In genomic region chr6:146997006-146997405, GRCm38 (mm10) we compare ENCODE assay signal across 41 mouse cellular contexts. TPM values are rescaled to one million over a fixed set of nuclear protein-coding genes. Genes with fewer than 3 reads are reported as not detected.
"Had no signal": no experiment of that assay in that cellular context is flagged by ENCODE, and none has a peak within 500 bp of the region (broad histone marks: within the 10 kb centered on the region; RNA-seq: fewer than 3 reads in every experiment).

No protein-coding gene starts in this region.

- ATAC-seq: liver, embryonic 12.5 days; liver, postnatal 0 days; lung, postnatal 0 days; midbrain, embryonic 13.5 days; midbrain, embryonic 15.5 days had no signal

- H3K27ac ChIP-seq: limb, embryonic 10.5 days; limb, embryonic 12.5 days; limb, embryonic 13.5 days; limb, embryonic 15.5 days; liver, embryonic 12.5 days; liver, embryonic 13.5 days; liver, embryonic 14.5 days; liver, embryonic 15.5 days; lung, embryonic 15.5 days; macrophage; midbrain, embryonic 10.5 days; midbrain, embryonic 12.5 days; midbrain, embryonic 13.5 days; midbrain, embryonic 15.5 days; neural tube, embryonic 12.5 days; neural tube, embryonic 13.5 days had no signal

- H3K4me2 ChIP-seq: limb, embryonic 12.5 days; limb, embryonic 13.5 days; limb, embryonic 15.5 days; liver, embryonic 11.5 days; liver, embryonic 12.5 days; liver, embryonic 13.5 days; liver, embryonic 15.5 days; lung, embryonic 14.5 days; lung, embryonic 15.5 days; midbrain, embryonic 12.5 days; midbrain, embryonic 13.5 days; midbrain, embryonic 15.5 days; neural tube, embryonic 12.5 days; neural tube, embryonic 13.5 days had no signal

- H3K4me1 ChIP-seq: limb, embryonic 10.5 days; limb, embryonic 12.5 days; limb, embryonic 15.5 days; liver, embryonic 12.5 days; liver, embryonic 13.5 days; liver, embryonic 15.5 days; lung, embryonic 15.5 days; midbrain, embryonic 10.5 days; midbrain, embryonic 12.5 days; midbrain, embryonic 13.5 days; midbrain, embryonic 15.5 days; neural tube, embryonic 12.5 days; neural tube, embryonic 13.5 days had no signal

- H3K4me3 ChIP-seq: limb, embryonic 10.5 days; limb, embryonic 12.5 days; limb, embryonic 13.5 days; limb, embryonic 15.5 days; liver, embryonic 12.5 days; liver, embryonic 13.5 days; liver, embryonic 15.5 days; lung, embryonic 15.5 days; megakaryocyte, embryonic 14.5 days; midbrain, embryonic 10.5 days; midbrain, embryonic 12.5 days; midbrain, embryonic 13.5 days; midbrain, embryonic 15.5 days; myocyte; neural tube, embryonic 12.5 days; neural tube, embryonic 13.5 days had no signal

- H3K9me3 ChIP-seq: limb, embryonic 10.5 days; limb, embryonic 12.5 days; limb, embryonic 13.5 days; limb, embryonic 15.5 days; liver, embryonic 12.5 days; liver, embryonic 13.5 days; liver, embryonic 15.5 days; lung, embryonic 15.5 days; megakaryocyte, embryonic 14.5 days; midbrain, embryonic 10.5 days; midbrain, embryonic 12.5 days; midbrain, embryonic 13.5 days; midbrain, embryonic 15.5 days; neural tube, embryonic 12.5 days; neural tube, embryonic 13.5 days had no signal

- H3K27me3 ChIP-seq: limb, embryonic 12.5 days; limb, embryonic 13.5 days; limb, embryonic 15.5 days; liver, embryonic 12.5 days; liver, embryonic 13.5 days; liver, embryonic 15.5 days; lung, embryonic 15.5 days; megakaryocyte, embryonic 14.5 days; midbrain, embryonic 12.5 days; midbrain, embryonic 13.5 days; midbrain, embryonic 15.5 days; neural tube, embryonic 12.5 days; neural tube, embryonic 13.5 days had no signal

- H3K36me3 ChIP-seq: midbrain, embryonic 12.5 days; midbrain, embryonic 13.5 days; midbrain, embryonic 15.5 days; neural tube, embryonic 12.5 days; neural tube, embryonic 13.5 days had no signal

- H3K9ac ChIP-seq: limb, embryonic 12.5 days; limb, embryonic 13.5 days; limb, embryonic 15.5 days; liver, embryonic 12.5 days; liver, embryonic 13.5 days; liver, embryonic 14.5 days; liver, embryonic 15.5 days; liver, postnatal 0 days; lung, embryonic 14.5 days; lung, embryonic 15.5 days; midbrain, embryonic 12.5 days; midbrain, embryonic 13.5 days; midbrain, embryonic 15.5 days; neural tube, embryonic 12.5 days; neural tube, embryonic 13.5 days had no signal

- DNase-seq: left cerebral cortex, postnatal 4 days; liver; liver, embryonic 13.5 days; liver, postnatal 0 days; lung, adult 18-20 months; lung, adult 2 months; lung, embryonic 14.5 days; lung, postnatal 10 days; lung, postnatal 14 days; lung, postnatal 36 days; lung, postnatal 4 days; midbrain, embryonic 14.5 days had no signal

RNA-seq across cellular contexts. Expression of gene Rep15, which starts 35.4 kb away (rescaled TPM):
- total RNA-seq: megakaryocyte progenitor cell, adult 5-6 weeks had no signal

RNA-seq across cellular contexts. Expression of gene 1700034J05Rik, which starts 42.8 kb away (rescaled TPM):
- total RNA-seq: left cerebral cortex, postnatal 10 days; left cerebral cortex, postnatal 14 days; left cerebral cortex, postnatal 25 days; left cerebral cortex, postnatal 36 days; left cerebral cortex, postnatal 4 days; liver, adult 2 months; megakaryocyte progenitor cell, adult 5-6 weeks; megakaryocyte, adult 5-6 weeks; megakaryocyte-erythroid progenitor cell, adult 5-6 weeks; midbrain, postnatal 0 days had no signal
- polyA plus RNA-seq: limb, embryonic 11.5 days; liver, adult 2 months; liver, embryonic 13.5 days; liver, embryonic 14.5 days; lung, adult 2 months; macrophage; midbrain, embryonic 14.5 days; midbrain, embryonic 15.5 days; midbrain, postnatal 0 days; neural tube, embryonic 13.5 days had no signal
